Mouse (Mus musculus): ENCODE results near the gene Ccser1. TPM values are rescaled to one million over a fixed set of nuclear protein-coding genes. Genes with fewer than 3 reads are reported as not detected.

The Ccser1 gene
- polyA plus RNA-seq, 1 experiment: 26.2 TPM

- TF ChIP-seq POLR2A (IDR thresholded peaks at IDR 0.05; ENCODE audit: borderline replicate concordance, extremely low read depth, insufficient read depth, insufficient read length, poor library complexity, severe bottlenecking) (no peak), CTCF (IDR thresholded peaks at IDR 0.05; ENCODE audit: borderline replicate concordance, extremely low read depth, insufficient read depth, insufficient read length) (no peak)
- DNase-seq (ENCODE audit: low read depth): peak; percentile 63
These were observed 387.4 kb downstream of the Ccser1 start for GRCm38 (mm10) chr6:61567551-61567950.

GRCm38 (mm10) chr6:61567967-61568366 lies 387.8 kb downstream of the Ccser1 start:
- peak; percentile 75 for DNase-seq (ENCODE audit: low read depth)
- TF ChIP-seq CTCF (IDR thresholded peaks at IDR 0.05; ENCODE audit: borderline replicate concordance, extremely low read depth, insufficient read depth, insufficient read length) (no peak), POLR2A (IDR thresholded peaks at IDR 0.05; ENCODE audit: borderline replicate concordance, extremely low read depth, insufficient read depth, insufficient read length, poor library complexity, severe bottlenecking) (no peak)

- DNase-seq (ENCODE audit: low read depth): peak; percentile 47
- TF ChIP-seq POLR2A (IDR thresholded peaks at IDR 0.05; ENCODE audit: borderline replicate concordance, extremely low read depth, insufficient read depth, insufficient read length, poor library complexity, severe bottlenecking) (no peak), CTCF (IDR thresholded peaks at IDR 0.05; ENCODE audit: borderline replicate concordance, extremely low read depth, insufficient read depth, insufficient read length) (no peak)
These were observed 401.6 kb downstream of the Ccser1 start for GRCm38 (mm10) chr6:61581696-61582095.

GRCm38 (mm10) chr6:61588999-61589398 lies 408.9 kb downstream of the Ccser1 start:
- DNase-seq (ENCODE audit: low read depth): no peak
- no peak for TF ChIP-seq CTCF (IDR thresholded peaks at IDR 0.05; ENCODE audit: borderline replicate concordance, extremely low read depth, insufficient read depth, insufficient read length)
- TF ChIP-seq POLR2A (IDR thresholded peaks at IDR 0.05; ENCODE audit: borderline replicate concordance, extremely low read depth, insufficient read depth, insufficient read length, poor library complexity, severe bottlenecking): no peak

- no peak for TF ChIP-seq CTCF (IDR thresholded peaks at IDR 0.05; ENCODE audit: borderline replicate concordance, extremely low read depth, insufficient read depth, insufficient read length)
- TF ChIP-seq POLR2A (IDR thresholded peaks at IDR 0.05; ENCODE audit: borderline replicate concordance, extremely low read depth, insufficient read depth, insufficient read length, poor library complexity, severe bottlenecking): no peak
- peak; percentile 41 for DNase-seq (ENCODE audit: low read depth)
These were observed 421.8 kb downstream of the Ccser1 start for GRCm38 (mm10) chr6:61601911-61602310.

GRCm38 (mm10) chr6:61614920-61615319 lies 434.8 kb downstream of the Ccser1 start:
- peak; percentile 22 for DNase-seq (ENCODE audit: low read depth)

GRCm38 (mm10) chr6:61621707-61622106 lies 441.6 kb downstream of the Ccser1 start:
- TF ChIP-seq CTCF (IDR thresholded peaks at IDR 0.05; ENCODE audit: borderline replicate concordance, extremely low read depth, insufficient read depth, insufficient read length) (no peak), POLR2A (IDR thresholded peaks at IDR 0.05; ENCODE audit: borderline replicate concordance, extremely low read depth, insufficient read depth, insufficient read length, poor library complexity, severe bottlenecking) (no peak)
- DNase-seq (ENCODE audit: low read depth): no peak

More at GRCm38 (mm10) chr6:61614920-61615319, 434.8 kb downstream of the Ccser1 start:
- TF ChIP-seq POLR2A (IDR thresholded peaks at IDR 0.05; ENCODE audit: borderline replicate concordance, extremely low read depth, insufficient read depth, insufficient read length, poor library complexity, severe bottlenecking): no peak
- no peak for TF ChIP-seq CTCF (IDR thresholded peaks at IDR 0.05; ENCODE audit: borderline replicate concordance, extremely low read depth, insufficient read depth, insufficient read length)

GRCm38 (mm10) chr6:61661414-61661813 lies 481.3 kb downstream of the Ccser1 start:
- TF ChIP-seq CTCF (IDR thresholded peaks at IDR 0.05; ENCODE audit: borderline replicate concordance, extremely low read depth, insufficient read depth, insufficient read length) (no peak), POLR2A (IDR thresholded peaks at IDR 0.05; ENCODE audit: borderline replicate concordance, extremely low read depth, insufficient read depth, insufficient read length, poor library complexity, severe bottlenecking) (no peak)

GRCm38 (mm10) chr6:61664572-61664971 lies 484.4 kb downstream of the Ccser1 start:
- DNase-seq (ENCODE audit: low read depth): no peak

More at GRCm38 (mm10) chr6:61661414-61661813, 481.3 kb downstream of the Ccser1 start:
- DNase-seq (ENCODE audit: low read depth): no peak

GRCm38 (mm10) chr6:61687002-61687401 lies 506.9 kb downstream of the Ccser1 start:
- peak; percentile 11 for DNase-seq (ENCODE audit: low read depth)
- peak; percentile 34; the same call in 1 of the 2 replicates for TF ChIP-seq CTCF (IDR thresholded peaks at IDR 0.05; ENCODE audit: borderline replicate concordance, extremely low read depth, insufficient read depth, insufficient read length)
- TF ChIP-seq POLR2A (IDR thresholded peaks at IDR 0.05; ENCODE audit: borderline replicate concordance, extremely low read depth, insufficient read depth, insufficient read length, poor library complexity, severe bottlenecking): no peak

More at GRCm38 (mm10) chr6:61664572-61664971, 484.4 kb downstream of the Ccser1 start:
- TF ChIP-seq CTCF (IDR thresholded peaks at IDR 0.05; ENCODE audit: borderline replicate concordance, extremely low read depth, insufficient read depth, insufficient read length) (no peak), POLR2A (IDR thresholded peaks at IDR 0.05; ENCODE audit: borderline replicate concordance, extremely low read depth, insufficient read depth, insufficient read length, poor library complexity, severe bottlenecking) (no peak)

- TF ChIP-seq CTCF (IDR thresholded peaks at IDR 0.05; ENCODE audit: borderline replicate concordance, extremely low read depth, insufficient read depth, insufficient read length): no peak
- TF ChIP-seq POLR2A (IDR thresholded peaks at IDR 0.05; ENCODE audit: borderline replicate concordance, extremely low read depth, insufficient read depth, insufficient read length, poor library complexity, severe bottlenecking): no peak
These were observed 522.9 kb downstream of the Ccser1 start for GRCm38 (mm10) chr6:61703003-61703402.

GRCm38 (mm10) chr6:61721220-61721619 lies 541.1 kb downstream of the Ccser1 start:
- no peak for DNase-seq (ENCODE audit: low read depth)
- TF ChIP-seq POLR2A (IDR thresholded peaks at IDR 0.05; ENCODE audit: borderline replicate concordance, extremely low read depth, insufficient read depth, insufficient read length, poor library complexity, severe bottlenecking) (no peak), CTCF (IDR thresholded peaks at IDR 0.05; ENCODE audit: borderline replicate concordance, extremely low read depth, insufficient read depth, insufficient read length) (no peak)

More at GRCm38 (mm10) chr6:61703003-61703402, 522.9 kb downstream of the Ccser1 start:
- DNase-seq (ENCODE audit: low read depth): no peak

Data from brain, embryonic 14.5 days (tissue).